Mouse (Mus musculus): ENCODE measurements at regions not wholly inside any gene's neighbourhood (a gene's known extent, or its start where the extent isn't known, plus 50 kb on each side); places are given as distances from the start of the nearest gene placed in this dataset.
A peak's percentile ranks its signal among the peaks of the same experiment; 100 is the strongest.

- intact Hi-C loops (cut with DNase I) = no loop called here
Measured at GRCm38 (mm10) chr11:111774108-111774679, 708.2 kb downstream of the Kcnj2 start.

DNA sequence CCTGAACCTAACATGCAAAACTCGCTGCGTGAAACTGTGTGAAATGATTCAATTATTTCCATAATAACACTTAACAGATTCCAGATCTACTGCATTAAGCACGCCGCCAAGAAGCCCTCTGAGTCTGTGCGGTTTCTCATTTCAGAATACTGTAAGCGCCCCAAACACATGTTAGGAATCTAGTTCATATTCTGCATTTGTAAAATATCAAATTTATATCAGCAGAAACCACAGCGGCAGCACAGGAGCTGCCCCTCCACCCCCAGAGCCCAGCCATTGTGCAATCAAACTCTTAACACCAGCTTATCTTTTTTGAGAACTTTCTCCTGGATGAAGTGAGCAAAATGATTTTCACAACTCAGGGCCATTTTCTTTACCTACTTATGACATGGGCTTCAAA, 715.4 kb downstream of the Kcnj2 start:
- intact Hi-C loops (cut with DNase I) = no loop called here
- no peak for DNase-seq

More at GRCm38 (mm10) chr11:111774108-111774679, 708.2 kb downstream of the Kcnj2 start:
- DNase-seq = no peak

- no peak for DNase-seq
- intact Hi-C loops (cut with DNase I) = no loop called here
Measured at GRCm38 (mm10) chr11:111791267-111791926, 725.4 kb downstream of the Kcnj2 start.

DNA sequence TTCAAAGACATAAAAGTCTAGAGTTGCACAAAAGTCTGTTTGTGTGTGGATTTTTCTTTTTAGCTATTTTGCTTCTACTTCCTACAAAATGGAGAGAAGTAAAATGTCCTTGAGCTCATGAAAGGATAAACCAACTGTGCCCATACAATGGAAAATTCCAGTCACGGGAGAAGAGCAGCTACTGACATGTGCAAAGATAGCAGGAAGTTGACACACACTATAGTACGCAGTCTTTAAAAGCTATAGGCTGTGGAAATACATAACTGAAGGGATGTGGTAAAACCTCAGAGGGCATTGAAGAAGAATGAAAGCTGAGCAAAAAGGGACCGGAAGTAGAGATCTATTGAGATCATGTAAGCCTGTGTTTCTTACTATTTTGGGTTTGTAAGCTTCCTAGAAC, 735.1 kb downstream of the Kcnj2 start:
- intact Hi-C loops (cut with DNase I) = no loop called here
- DNase-seq = no peak

GRCm38 (mm10) chr11:111816176-111816775, 750.3 kb downstream of the Kcnj2 start:
- intact Hi-C loops (cut with DNase I) = no loop called here
- no peak for DNase-seq

GRCm38 (mm10) chr11:111818124-111818523, 752.2 kb downstream of the Kcnj2 start:
- intact Hi-C loops (cut with DNase I) = no loop called here
- no peak for DNase-seq

DNA sequence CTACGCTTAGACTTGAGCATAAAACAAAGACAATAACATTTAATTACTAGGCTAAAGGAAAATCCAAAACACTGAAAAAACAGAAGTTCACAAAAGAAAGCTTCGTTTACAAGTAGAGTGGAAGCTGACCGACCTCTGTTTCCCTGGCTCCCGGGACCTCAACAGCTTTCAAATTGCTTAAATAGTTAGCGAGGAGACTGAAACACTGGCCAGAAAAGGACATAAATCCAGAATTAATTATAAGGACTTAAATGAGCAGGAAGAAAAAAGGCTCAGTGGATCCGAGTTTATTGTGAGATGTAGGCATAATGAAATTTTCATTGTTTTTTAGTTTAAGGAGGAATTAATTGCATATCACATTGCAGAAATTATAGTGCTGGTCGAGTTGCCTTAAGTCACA, 754.4 kb downstream of the Kcnj2 start:
- intact Hi-C loops (cut with DNase I) = no loop called here
- no peak for DNase-seq

GRCm38 (mm10) chr11:111828455-111828854, 762.5 kb downstream of the Kcnj2 start:
- intact Hi-C loops (cut with DNase I) = no loop called here
- no peak for DNase-seq

DNA sequence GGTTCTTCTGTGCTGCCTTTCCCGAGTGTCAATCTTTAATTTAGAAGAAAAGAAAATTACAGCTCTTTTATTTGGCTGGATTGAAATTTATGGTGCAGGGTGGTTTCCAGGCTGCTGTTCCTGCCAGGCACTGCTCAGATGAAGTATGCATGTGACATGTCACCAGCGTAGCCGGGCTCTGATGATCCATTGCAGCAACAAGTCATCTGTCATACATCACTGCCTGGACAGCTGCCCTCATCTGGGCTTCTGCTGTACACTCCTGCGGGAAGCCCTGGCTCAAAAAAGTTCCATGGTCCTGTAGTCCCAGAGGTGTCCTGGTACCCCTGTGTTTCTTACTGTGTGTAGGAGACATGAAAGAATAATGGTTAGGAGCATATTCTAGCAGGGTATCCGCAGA, 773.0 kb downstream of the Kcnj2 start:
- intact Hi-C loops (cut with DNase I) = no loop called here
- no peak for DNase-seq

- intact Hi-C loops (cut with DNase I) = no loop called here
- no peak for DNase-seq
Measured at GRCm38 (mm10) chr11:111843728-111844258, 777.8 kb downstream of the Kcnj2 start.

- intact Hi-C loops (cut with DNase I) = no loop called here
- DNase-seq = no peak
Measured at GRCm38 (mm10) chr11:111844382-111845027, 778.5 kb downstream of the Kcnj2 start.

- intact Hi-C loops (cut with DNase I) = no loop called here
- DNase-seq = no peak
Measured at GRCm38 (mm10) chr11:111857288-111857687, 791.3 kb downstream of the Kcnj2 start.

GRCm38 (mm10) chr11:111858111-111858510, 792.1 kb downstream of the Kcnj2 start:
- intact Hi-C loops (cut with DNase I) = no loop called here
- no peak for DNase-seq

- DNase-seq = no peak
- intact Hi-C loops (cut with DNase I) = no loop called here
Measured at GRCm38 (mm10) chr11:111865143-111865542, 799.2 kb downstream of the Kcnj2 start.

- no peak for DNase-seq
- intact Hi-C loops (cut with DNase I) = no loop called here
Measured at GRCm38 (mm10) chr11:111875406-111875805, 809.4 kb downstream of the Kcnj2 start.

DNA sequence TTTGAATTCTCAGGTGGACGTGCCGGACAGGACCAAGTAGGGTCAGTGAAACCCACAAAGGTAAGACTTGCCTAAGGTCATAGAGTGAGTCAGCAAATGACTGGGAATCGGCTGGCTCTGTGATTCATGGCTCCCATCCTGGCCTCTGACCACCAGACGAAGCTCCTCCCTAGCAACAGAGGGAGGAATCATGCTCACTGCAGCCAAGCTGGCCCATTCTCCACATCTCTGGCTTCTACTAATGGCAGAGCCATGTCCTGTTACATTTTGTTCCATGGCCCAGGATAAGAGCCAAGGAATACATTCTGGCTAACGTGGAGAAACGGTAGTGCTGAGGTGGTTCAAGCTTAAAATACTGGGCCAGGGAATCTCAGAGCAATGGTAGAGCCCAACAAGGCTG, 814.2 kb downstream of the Kcnj2 start:
- peak in 1 of 2 experiments; percentile 15 for DNase-seq
- intact Hi-C loops (cut with DNase I) = no loop called here

- intact Hi-C loops (cut with DNase I) = no loop called here
Measured at GRCm38 (mm10) chr11:111890026-111890425, 824.1 kb downstream of the Kcnj2 start.

GRCm38 (mm10) chr11:111893861-111894260, 827.9 kb downstream of the Kcnj2 start:
- intact Hi-C loops (cut with DNase I) = no loop called here
- DNase-seq = no peak

More at GRCm38 (mm10) chr11:111890026-111890425, 824.1 kb downstream of the Kcnj2 start:
- DNase-seq = no peak

DNA sequence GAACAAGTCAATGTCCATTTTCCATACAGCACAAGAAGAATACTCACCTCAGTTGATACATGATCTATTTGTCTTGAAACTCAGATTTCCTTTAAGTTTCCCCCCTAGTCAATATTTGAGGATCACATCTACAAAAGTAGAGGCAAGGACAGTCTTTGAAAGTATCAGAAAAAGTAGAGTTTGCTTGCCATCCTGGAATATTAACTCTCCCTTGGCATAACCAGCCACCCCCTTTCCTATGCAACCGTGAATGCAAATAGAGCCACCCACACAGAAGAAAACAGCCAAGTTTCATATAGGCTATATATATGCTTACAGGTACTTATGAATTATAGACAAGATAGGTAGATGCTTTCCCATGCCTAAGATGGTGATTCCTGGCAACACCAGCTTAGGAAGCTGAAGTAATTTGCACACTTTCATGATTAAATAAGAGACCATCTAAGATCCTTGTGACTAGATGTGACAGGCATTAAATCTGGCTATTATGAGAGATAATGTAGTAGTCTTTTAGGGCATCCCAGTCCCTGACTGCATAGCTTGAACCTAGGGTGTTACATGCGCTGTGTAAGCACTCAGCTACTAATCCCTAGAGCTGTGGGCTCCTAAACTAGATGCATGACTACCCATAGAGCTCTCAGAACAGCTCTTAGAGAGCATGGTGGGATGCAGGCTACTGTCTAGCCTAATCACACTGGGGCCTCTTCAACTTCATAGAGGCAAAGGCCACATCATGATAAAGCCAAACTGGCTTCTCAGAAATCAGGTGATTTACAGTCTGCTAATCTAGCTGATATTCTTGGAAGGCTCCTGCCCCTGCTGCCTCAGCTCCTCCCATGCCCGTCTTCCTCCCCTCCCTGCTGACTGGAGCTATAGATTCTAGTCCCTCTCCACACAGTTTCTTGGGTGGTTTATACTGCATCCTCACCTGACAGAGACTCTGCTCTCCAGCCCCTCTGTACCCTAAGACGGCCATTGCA, 829.5 kb downstream of the Kcnj2 start:
- intact Hi-C loops (cut with DNase I) = no loop called here
- no peak for DNase-seq

GRCm38 (mm10) chr11:111897001-111897400, 831.0 kb downstream of the Kcnj2 start:
- DNase-seq = no peak
- intact Hi-C loops (cut with DNase I) = no loop called here
